Mouse (Mus musculus): ENCODE measurements around the gene Aste1.

DNA sequence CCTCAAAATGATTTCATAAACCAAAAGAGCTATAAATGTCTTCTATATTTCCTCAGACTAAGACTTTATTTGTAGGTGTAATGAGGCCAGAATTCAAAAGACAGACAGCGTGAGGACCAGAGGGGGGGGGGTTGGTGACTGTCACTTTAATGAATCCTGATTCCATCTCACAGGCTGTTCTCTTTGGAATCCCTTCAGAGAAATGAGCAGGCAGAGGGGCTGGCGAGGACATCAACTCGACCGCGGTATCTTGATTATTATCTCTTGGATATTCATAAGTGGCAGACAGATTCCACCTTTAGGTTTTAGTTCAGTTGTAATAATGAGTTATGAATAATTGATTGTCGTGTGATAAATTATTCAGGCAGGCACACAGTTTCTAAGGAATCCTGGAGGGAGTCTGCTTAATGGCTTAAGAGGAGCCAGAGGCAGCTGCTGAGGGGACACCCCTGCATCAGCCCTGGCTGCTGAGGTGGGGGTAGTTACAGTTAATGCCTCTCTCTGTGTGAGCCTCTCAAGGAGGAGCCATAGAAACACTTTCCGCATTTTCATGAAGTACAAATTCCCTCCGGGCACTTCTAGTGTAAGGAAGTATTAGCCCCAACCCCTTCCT, 15.6 kb upstream of the Aste1 start:
- TF ChIP-seq CTCF (conservative IDR thresholded peaks at IDR 0.05; ENCODE audit: insufficient read depth, insufficient read length, low read depth, low read length), result no peak
- no peak for TF ChIP-seq POLR2A (IDR thresholded peaks at IDR 0.05; ENCODE audit: low read depth, low read length)

All from kidney, adult 2 months (tissue).